Mouse (Mus musculus): Measurements from ENCODE around the gene Gimap4. TPM values are rescaled to one million over a fixed set of nuclear protein-coding genes. Genes with fewer than 3 reads are reported as not detected.

Gimap4 gene
- polyA plus RNA-seq, 1 experiment from 2014 or later = 34.3 TPM

Other genes with a start within 250 kb of the Gimap4 start
- 8.6 and 9.9 TPM in 2 replicates for gene Zfp467, start 238.7 kb upstream of the Gimap4 start, polyA plus RNA-seq (2015; fragmentation: Nextera tagmentation; extraction: Ambion mirVana)
- 0.68 and 0.77 TPM in 2 replicates for gene Sspo, start 236.3 kb upstream of the Gimap4 start, polyA plus RNA-seq (2015; fragmentation: Nextera tagmentation; extraction: Ambion mirVana)
- gene Atp6v0e2, start 146.9 kb upstream of the Gimap4 start, polyA plus RNA-seq (2015; fragmentation: Nextera tagmentation; extraction: Ambion mirVana) = 0.78 and 1.1 TPM in 2 replicates
- 6.1 and 6.8 TPM in 2 replicates for gene Lrrc61, start 129.8 kb upstream of the Gimap4 start, polyA plus RNA-seq (2015; fragmentation: Nextera tagmentation; extraction: Ambion mirVana)
- gene Rarres2, start 111.8 kb upstream of the Gimap4 start, polyA plus RNA-seq (2015; fragmentation: Nextera tagmentation; extraction: Ambion mirVana) = 14.9 and 18.0 TPM in 2 replicates
- 0.48 TPM in 1 of 2 replicates, not detected in the other for gene Gm45021, start 94.9 kb upstream of the Gimap4 start, polyA plus RNA-seq (2015; fragmentation: Nextera tagmentation; extraction: Ambion mirVana)
- gene Repin1, start 90.7 kb upstream of the Gimap4 start, polyA plus RNA-seq (2015; fragmentation: Nextera tagmentation; extraction: Ambion mirVana) = 15.5 and 15.6 TPM in 2 replicates
- gene Gm44965, start 90.6 kb upstream of the Gimap4 start, polyA plus RNA-seq (2015; fragmentation: Nextera tagmentation; extraction: Ambion mirVana) = not detected in 2 replicates
- 6.8 and 6.9 TPM in 2 replicates for gene Zfp775, start 82.5 kb upstream of the Gimap4 start, polyA plus RNA-seq (2015; fragmentation: Nextera tagmentation; extraction: Ambion mirVana)
- gene AI854703, start 57.8 kb upstream of the Gimap4 start, polyA plus RNA-seq (2015; fragmentation: Nextera tagmentation; extraction: Ambion mirVana) = 2.0 and 2.3 TPM in 2 replicates
- gene Gimap8, start 37.3 kb upstream of the Gimap4 start, polyA plus RNA-seq (2015; fragmentation: Nextera tagmentation; extraction: Ambion mirVana) = 11.8 and 12.8 TPM in 2 replicates
- 164 and 172 TPM in 2 replicates for gene Gimap9, start 8.4 kb upstream of the Gimap4 start, polyA plus RNA-seq (2015; fragmentation: Nextera tagmentation; extraction: Ambion mirVana)
- 184 TPM in 2 replicates for gene Gimap6, start 23.7 kb downstream of the Gimap4 start, polyA plus RNA-seq (2015; fragmentation: Nextera tagmentation; extraction: Ambion mirVana)
- 11.0 and 13.9 TPM in 2 replicates for gene Gm28053, start 34.1 kb downstream of the Gimap4 start, polyA plus RNA-seq (2015; fragmentation: Nextera tagmentation; extraction: Ambion mirVana)
- 6.5 and 6.7 TPM in 2 replicates for gene Gimap7, start 34.1 kb downstream of the Gimap4 start, polyA plus RNA-seq (2015; fragmentation: Nextera tagmentation; extraction: Ambion mirVana)
- gene Gimap1, start 54.5 kb downstream of the Gimap4 start, polyA plus RNA-seq (2015; fragmentation: Nextera tagmentation; extraction: Ambion mirVana) = 148 and 170 TPM in 2 replicates
- 23.7 and 29.6 TPM in 2 replicates for gene Gimap5, start 61.6 kb downstream of the Gimap4 start, polyA plus RNA-seq (2015; fragmentation: Nextera tagmentation; extraction: Ambion mirVana)
- gene Gimap3, start 86.3 kb downstream of the Gimap4 start, polyA plus RNA-seq (2015; fragmentation: Nextera tagmentation; extraction: Ambion mirVana) = 3.6 and 5.3 TPM in 2 replicates
- gene Tmem176a, start 156.4 kb downstream of the Gimap4 start, polyA plus RNA-seq (2015; fragmentation: Nextera tagmentation; extraction: Ambion mirVana) = 129 and 134 TPM in 2 replicates
- 304 TPM in 2 replicates for gene Tmem176b, start 156.9 kb downstream of the Gimap4 start, polyA plus RNA-seq (2015; fragmentation: Nextera tagmentation; extraction: Ambion mirVana)
- gene Aoc1, start 188.3 kb downstream of the Gimap4 start, polyA plus RNA-seq (2015; fragmentation: Nextera tagmentation; extraction: Ambion mirVana) = 0.66 and 0.86 TPM in 2 replicates
- gene 1600015I10Rik, start 245.3 kb downstream of the Gimap4 start, polyA plus RNA-seq (2015; fragmentation: Nextera tagmentation; extraction: Ambion mirVana) = 0.06 and 0.10 TPM in 2 replicates

All from thymus, postnatal 0 days (tissue).